Mouse (Mus musculus) left cerebral cortex, postnatal 14 days (tissue): ENCODE measurements around the gene Vangl1. TPM values are rescaled to one million over a fixed set of nuclear protein-coding genes. Genes with fewer than 3 reads are reported as not detected.
"Not testable (repeated sequence)": the region's sequence is repeated elsewhere in the genome, so short reads cannot be mapped to it uniquely, and the experiment has no call there.

Experiments used
- DNase-seq, 2 experiments: peaks; one replicate each; pipeline ENCODE4 v3.0.0; 2021 to 2022; ENCODE audit warnings: low spot score in 2 of 2, mixed read lengths in 1 of 2
- intact Hi-C: fragments of 180-260 bp; cut with DNase I; formaldehyde crosslinking; loops from one replicate; pipeline ENCODE4 v1.15.1; 2025
- total RNA-seq, 2 experiments: library from RNA; stranded (reverse); gene quantifications; 2 replicates each; pipeline ENCODE4 v1.2.3; 2021

Vangl1 gene
- total RNA-seq, 2 experiments from 2014 or later = 5.3 to 6.6 TPM

- intact Hi-C loops = no loop called here
- no peak for DNase-seq
These were observed 26.5 kb downstream of the Vangl1 start for GRCm38 (mm10) chr3:102177837-102178615.

- no peak for DNase-seq
- intact Hi-C loops = no loop called here
These were observed 28.4 kb downstream of the Vangl1 start for GRCm38 (mm10) chr3:102176116-102176515.

- intact Hi-C loops = no loop called here
- DNase-seq = no peak
These were observed 28.8 kb downstream of the Vangl1 start for GRCm38 (mm10) chr3:102175701-102176100.

GRCm38 (mm10) chr3:102174118-102174865 lies 30.2 kb downstream of the Vangl1 start:
- intact Hi-C loops = no loop called here
- no peak for DNase-seq

GRCm38 (mm10) chr3:102169197-102169905 lies 35.1 kb downstream of the Vangl1 start:
- intact Hi-C loops = no loop called here

GRCm38 (mm10) chr3:102167555-102168210 lies 36.8 kb downstream of the Vangl1 start:
- intact Hi-C loops = no loop called here
- no peak for DNase-seq

More at GRCm38 (mm10) chr3:102169197-102169905, 35.1 kb downstream of the Vangl1 start:
- peak; percentile 97 to 98 for DNase-seq

- intact Hi-C loops = no loop called here
- DNase-seq = no peak
These were observed 37.7 kb downstream of the Vangl1 start for GRCm38 (mm10) chr3:102166794-102167193.

- DNase-seq = no peak
- intact Hi-C loops = no loop called here
These were observed 38.2 kb downstream of the Vangl1 start for GRCm38 (mm10) chr3:102166287-102166620.

GRCm38 (mm10) chr3:102165536-102166286 lies 38.8 kb downstream of the Vangl1 start:
- intact Hi-C loops = no loop called here
- no peak for DNase-seq

GRCm38 (mm10) chr3:102164911-102165310 lies 39.6 kb downstream of the Vangl1 start:
- intact Hi-C loops = no loop called here
- no peak for DNase-seq

GRCm38 (mm10) chr3:102163861-102164260 lies 40.6 kb downstream of the Vangl1 start:
- DNase-seq, intact Hi-C loops: not testable (repeated sequence)

- peak in 1 of 2 experiments; percentile 25 for DNase-seq
- intact Hi-C loops = no loop called here
These were observed 44.8 kb downstream of the Vangl1 start for GRCm38 (mm10) chr3:102159423-102160325.

GRCm38 (mm10) chr3:102158759-102159422 lies 45.6 kb downstream of the Vangl1 start:
- no peak for DNase-seq
- intact Hi-C loops = no loop called here

- intact Hi-C loops = no loop called here
- no peak for DNase-seq
These were observed 46.8 kb downstream of the Vangl1 start for GRCm38 (mm10) chr3:102157652-102158051.

- no peak for DNase-seq
- intact Hi-C loops = no loop called here
These were observed 47.8 kb downstream of the Vangl1 start for GRCm38 (mm10) chr3:102156737-102157136.

- intact Hi-C loops = no loop called here
- no peak for DNase-seq
These were observed 50.4 kb downstream of the Vangl1 start for GRCm38 (mm10) chr3:102154107-102154506.

GRCm38 (mm10) chr3:102152872-102153271 lies 51.6 kb downstream of the Vangl1 start:
- no peak for DNase-seq
- intact Hi-C loops = no loop called here
